Mouse (Mus musculus) embryonic fibroblast, embryonic 13.5 days (primary cell): ENCODE measurements at regions not wholly inside any gene's neighbourhood (a gene's known extent, or its start where the extent isn't known, plus 50 kb on each side); places are given as distances from the start of the nearest gene placed in this dataset.

Source experiments
- H3K27ac ChIP-seq: 2 replicates; pipeline ENCODE4 v1.5.1; 2012; ENCODE audit warnings: low read length, control low read depth, inconsistent platforms; ENCODE audit not compliant: insufficient read depth
- H3K4me1 ChIP-seq: 2 replicates; pipeline ENCODE4 v1.6.1; 2011; ENCODE audit warnings: low read length; ENCODE audit not compliant: control insufficient read depth, insufficient read depth
- H3K4me3 ChIP-seq: 2 replicates; pipeline ENCODE4 v1.5.1; 2011; ENCODE audit warnings: mild to moderate bottlenecking, control low read depth, low read length; ENCODE audit not compliant: insufficient read depth
- CTCF ChIP-seq: IDR thresholded peaks from 2 replicates; pipeline ENCODE4 v1.5.1; 2011; ENCODE audit warnings: mild to moderate bottlenecking, control low read depth, low read length, moderate library complexity, borderline replicate concordance; ENCODE audit not compliant: insufficient read depth
- POLR2A ChIP-seq: IDR thresholded peaks from 2 replicates; pipeline ENCODE4 v1.6.1; 2011; ENCODE audit warnings: low read depth, mild to moderate bottlenecking, control low read depth, low read length, moderate library complexity

DNA sequence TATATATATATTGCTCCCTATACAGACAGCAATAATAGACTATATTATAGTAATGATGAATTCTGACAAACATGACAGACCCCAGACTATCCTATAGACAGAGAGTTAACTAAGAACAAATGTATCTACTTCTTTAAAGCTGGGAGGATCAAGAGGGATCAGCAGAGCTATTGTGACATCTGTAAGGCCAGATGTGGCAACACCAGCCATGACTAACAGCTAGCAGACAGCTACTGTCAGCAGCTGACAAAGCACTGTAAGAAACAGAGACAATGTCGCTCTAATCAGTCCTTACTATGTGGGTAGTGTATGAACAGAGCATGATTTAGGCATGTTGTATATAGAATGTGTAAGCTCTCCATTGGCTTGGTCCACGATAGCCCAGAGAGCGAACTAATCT, 253.8 kb upstream of the Fshr start:
- Histone ChIP-seq H3K4me3 (no peak overlapping the region), H3K27ac (no peak overlapping the region), H3K4me1 (peaks cover 2% of the 10 kb centered on the region)
- no peak for TF ChIP-seq CTCF
- no peak for TF ChIP-seq POLR2A

DNA sequence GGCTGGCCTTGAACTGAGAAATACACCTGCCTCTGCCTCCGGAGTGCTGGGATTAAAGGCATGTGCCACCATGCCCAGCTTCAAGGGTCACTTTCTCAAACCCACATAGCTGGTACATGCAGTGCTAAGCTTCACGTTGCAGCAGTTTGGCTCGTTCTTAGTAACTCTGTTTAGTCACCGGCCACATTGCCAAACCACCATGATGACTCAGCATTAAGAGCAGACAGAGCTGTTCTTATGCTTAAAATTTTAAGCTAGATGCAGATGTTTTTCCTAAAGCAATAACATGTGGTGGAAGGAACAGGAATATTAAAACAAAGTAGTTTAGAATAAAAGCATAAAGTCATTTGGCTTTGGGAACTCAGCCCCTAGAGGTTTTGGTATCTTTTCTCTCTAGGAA, 250.2 kb upstream of the Fshr start:
- no peak for TF ChIP-seq CTCF
- TF ChIP-seq POLR2A: no peak
- no peak overlapping the region for H3K4me3 ChIP-seq
- H3K4me1 ChIP-seq: peaks cover 2% of the 10 kb centered on the region
- H3K27ac ChIP-seq: no peak overlapping the region

GRCm38 (mm10) chr17:89449391-89449790, 248.9 kb upstream of the Fshr start:
- no peak for TF ChIP-seq POLR2A
- no peak for TF ChIP-seq CTCF
- H3K4me1 ChIP-seq: peaks cover 2% of the 10 kb centered on the region
- H3K4me3 ChIP-seq: no peak overlapping the region
- H3K27ac ChIP-seq: no peak overlapping the region

DNA sequence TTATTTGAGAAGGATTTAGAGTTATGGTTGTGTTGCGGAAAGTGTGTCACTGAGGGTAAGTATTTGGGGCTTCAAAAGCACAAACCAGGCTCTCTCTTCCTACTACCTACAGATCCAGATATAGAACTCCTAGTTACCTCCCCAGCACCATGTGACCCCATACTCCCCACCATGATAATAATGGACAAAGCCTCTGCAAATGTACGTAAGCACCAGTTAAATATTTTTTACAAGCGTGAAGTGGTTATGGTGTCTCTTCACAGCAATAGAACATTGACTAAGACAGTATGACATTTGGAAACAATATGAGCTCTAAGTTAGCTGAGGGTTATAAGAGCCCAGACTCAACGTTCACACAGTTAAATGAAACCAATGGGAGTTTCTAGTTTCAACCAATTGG, 233.8 kb upstream of the Fshr start:
- Histone ChIP-seq H3K27ac (no peak overlapping the region), H3K4me3 (no peak overlapping the region), H3K4me1 (no peaks in the 10 kb centered on the region)
- TF ChIP-seq CTCF (no peak), POLR2A (no peak)

GRCm38 (mm10) chr17:89410026-89410425, 209.6 kb upstream of the Fshr start:
- TF ChIP-seq POLR2A (no peak), CTCF (no peak)
- Histone ChIP-seq H3K4me1 (no peaks in the 10 kb centered on the region), H3K4me3 (no peak overlapping the region), H3K27ac (no peak overlapping the region; the same call in none of the 2 replicates)

- H3K4me3 ChIP-seq: no peak overlapping the region
- H3K27ac ChIP-seq: no peak overlapping the region
- no peaks in the 10 kb centered on the region for H3K4me1 ChIP-seq
- TF ChIP-seq CTCF (no peak), POLR2A (no peak)
Measured at GRCm38 (mm10) chr17:89405589-89405988, 205.1 kb upstream of the Fshr start.

DNA sequence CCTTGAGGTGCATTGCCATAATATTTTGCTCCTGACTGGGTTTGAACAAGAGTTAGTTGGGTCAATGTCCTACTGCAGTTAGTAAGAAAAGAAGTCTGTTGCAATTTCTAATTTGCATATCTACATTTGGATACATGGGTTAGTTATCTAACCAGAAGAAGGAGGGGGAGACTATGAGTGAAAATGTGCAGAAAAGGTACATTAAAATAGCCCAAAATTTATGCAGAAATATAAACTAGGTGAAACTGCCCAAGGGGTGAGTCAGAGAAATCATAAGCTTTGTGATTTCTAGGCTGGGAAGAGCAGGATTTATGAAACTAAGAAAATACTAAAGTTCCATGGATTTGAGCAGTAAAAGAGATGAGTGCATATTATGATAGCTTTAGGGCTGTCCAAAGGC, 156.8 kb upstream of the Fshr start:
- no peaks in the 10 kb centered on the region for H3K4me1 ChIP-seq
- H3K4me3 ChIP-seq: no peak overlapping the region
- H3K27ac ChIP-seq: no peak overlapping the region
- no peak for TF ChIP-seq CTCF
- no peak for TF ChIP-seq POLR2A

DNA sequence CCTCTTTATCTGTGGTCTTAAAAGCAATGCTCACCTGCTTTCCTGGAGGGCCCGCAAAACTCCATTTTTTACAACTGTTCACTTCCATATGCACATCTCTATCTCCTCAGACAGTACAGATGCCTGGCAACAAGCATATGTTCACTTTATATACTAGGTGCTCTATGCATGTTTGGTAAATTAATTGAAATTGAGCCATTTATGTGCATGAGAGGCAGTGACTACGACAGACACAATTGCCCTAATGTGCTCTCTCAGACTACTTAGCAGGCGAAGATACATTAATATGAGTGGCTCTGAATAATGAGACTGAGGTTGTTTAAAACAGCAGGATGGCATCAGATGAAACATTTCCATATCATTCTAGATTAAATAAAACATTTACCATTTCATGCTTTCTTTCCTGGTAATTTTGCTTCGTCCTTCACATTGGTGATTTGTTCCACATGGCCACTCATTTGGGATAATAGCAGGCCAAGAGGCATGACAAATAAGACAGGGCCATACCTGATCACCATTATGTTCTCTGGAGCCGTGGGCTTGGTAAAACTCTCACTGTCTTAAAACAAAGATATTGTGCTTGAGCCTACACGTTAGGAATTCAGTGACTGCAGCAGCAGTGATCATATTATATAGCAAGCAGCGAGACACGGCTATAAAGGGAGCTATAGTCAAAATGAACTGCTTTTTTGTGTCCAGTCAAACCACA, 140.2 kb upstream of the Fshr start:
- Histone ChIP-seq H3K4me3 (no peak overlapping the region), H3K4me1 (no peaks in the 10 kb centered on the region), H3K27ac (no peak overlapping the region)
- TF ChIP-seq POLR2A (no peak), CTCF (no peak)

- Histone ChIP-seq H3K27ac (no peak overlapping the region), H3K4me3 (no peak overlapping the region), H3K4me1 (no peaks in the 10 kb centered on the region)
- TF ChIP-seq POLR2A: no peak
Measured at GRCm38 (mm10) chr17:89319602-89320288, 119.3 kb upstream of the Fshr start.

DNA sequence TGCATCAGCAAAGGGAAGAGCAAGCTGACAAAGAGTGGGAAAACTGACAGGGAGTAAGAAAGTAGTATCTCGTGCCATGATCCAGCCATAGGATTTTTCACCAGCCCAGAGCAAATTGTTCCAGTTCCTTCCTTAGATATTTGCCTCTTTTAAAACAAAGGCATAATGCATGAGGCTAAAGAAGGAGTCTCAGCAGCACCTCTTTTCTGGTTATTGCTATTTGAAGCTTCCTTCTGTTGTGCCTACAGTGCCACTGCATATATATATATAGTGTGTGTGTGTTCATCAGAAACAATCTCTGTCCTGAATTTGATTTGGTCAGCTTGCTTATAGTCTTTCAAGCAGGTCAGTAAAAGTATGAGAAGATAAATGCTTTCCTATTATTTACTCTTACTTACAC, 117.9 kb upstream of the Fshr start:
- no peak overlapping the region for H3K27ac ChIP-seq
- no peaks in the 10 kb centered on the region for H3K4me1 ChIP-seq
- no peak for TF ChIP-seq POLR2A
- TF ChIP-seq CTCF: no peak
- no peak overlapping the region for H3K4me3 ChIP-seq
